Mouse (Mus musculus) thymus, postnatal 10 days (tissue): ENCODE measurements at regions not wholly inside any gene's neighbourhood (a gene's known extent, or its start where the extent isn't known, plus 50 kb on each side); places are given as distances from the start of the nearest gene placed in this dataset.
"Not testable (repeated sequence)": the region's sequence is repeated elsewhere in the genome, so short reads cannot be mapped to it uniquely, and the experiment has no call there.

ENCODE experiments used
- DNase-seq, 2 experiments: peaks; one replicate each; pipeline ENCODE4 v3.0.0; 2021; ENCODE audit warnings: low spot score in 2 of 2

DNA sequence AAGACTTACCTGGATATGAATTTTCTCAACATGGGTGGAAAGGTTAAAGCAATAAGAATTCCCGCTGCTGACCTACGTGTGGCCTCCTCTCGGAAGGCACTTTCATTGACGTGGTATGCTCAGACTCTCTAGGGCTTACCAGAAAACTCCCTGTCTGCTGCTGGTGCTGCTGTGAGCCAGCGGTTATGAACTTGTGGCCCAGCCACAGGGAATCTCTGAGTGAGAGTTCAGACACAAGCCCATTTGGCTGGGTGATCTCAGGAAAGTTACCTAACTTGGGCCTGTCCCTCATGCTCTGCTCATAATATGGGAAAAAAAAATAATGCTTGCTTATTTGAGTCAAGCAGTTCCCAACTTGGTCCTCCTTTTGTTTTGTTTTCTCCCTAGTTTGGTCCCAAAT is 459.5 kb upstream of the Adamts5 start:
- DNase-seq, result no peak

DNA sequence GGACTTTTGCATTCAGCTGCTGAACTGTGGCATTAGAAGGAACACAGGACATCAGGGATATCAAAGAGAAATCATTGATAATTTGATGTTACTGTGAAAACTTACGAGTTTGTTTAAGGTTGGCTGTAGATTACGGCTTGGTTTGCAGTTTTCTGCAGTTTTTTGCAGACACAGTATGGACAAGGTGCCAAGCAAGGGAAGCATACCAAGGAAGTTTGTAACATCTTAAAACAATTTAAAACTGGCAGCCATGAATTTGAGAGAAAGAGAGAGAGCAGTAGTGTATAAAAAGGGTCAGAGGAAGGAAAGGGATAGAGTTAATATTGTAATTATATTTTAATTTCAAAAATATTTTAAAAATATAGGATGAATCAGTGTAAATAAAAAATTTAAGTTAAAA is 453.4 kb upstream of the Adamts5 start:
- DNase-seq, result no peak

DNA sequence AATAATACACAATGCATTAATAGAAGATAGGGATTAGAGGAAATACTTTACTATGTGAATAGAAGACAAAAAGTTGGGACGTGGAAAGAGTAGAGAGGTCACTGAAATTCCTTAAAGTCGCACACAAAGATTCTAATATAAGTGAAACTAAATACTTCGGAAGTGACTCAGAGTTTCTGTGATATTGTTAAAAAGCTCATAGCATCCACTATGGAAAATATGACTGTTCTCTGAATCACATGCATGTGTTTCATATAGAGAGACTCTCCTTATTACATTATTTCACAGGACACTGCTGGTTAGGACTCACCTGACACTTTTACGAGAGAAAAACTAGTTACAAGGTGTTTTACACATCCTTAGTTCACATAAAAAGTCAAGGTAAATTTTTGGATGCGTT is 446.1 kb upstream of the Adamts5 start:
- DNase-seq, result no peak

- no peak for DNase-seq
Observed at GRCm38 (mm10) chr16:86346916-86347315, 445.3 kb upstream of the Adamts5 start.

DNA sequence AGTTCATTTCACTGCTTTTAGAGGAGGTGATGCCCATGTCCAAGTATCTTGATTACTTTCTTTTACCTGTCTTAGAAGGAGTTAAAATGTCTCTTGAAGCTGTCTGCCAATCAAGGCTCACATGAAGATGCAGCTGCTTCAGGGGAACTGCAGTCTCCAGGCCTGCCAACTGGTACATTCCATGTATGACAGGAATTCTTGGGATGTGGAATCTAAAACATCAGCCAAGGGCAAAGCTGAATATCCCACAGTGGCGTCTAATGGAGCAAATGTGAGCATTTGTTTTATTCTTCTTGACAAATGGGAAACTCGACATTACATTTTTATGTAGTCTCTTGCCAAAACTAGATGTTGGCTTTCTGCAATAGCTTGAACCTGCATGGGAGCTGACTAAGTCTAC is 438.7 kb upstream of the Adamts5 start:
- no peak for DNase-seq

- no peak for DNase-seq
Observed at GRCm38 (mm10) chr16:86325406-86325805, 423.8 kb upstream of the Adamts5 start.

DNA sequence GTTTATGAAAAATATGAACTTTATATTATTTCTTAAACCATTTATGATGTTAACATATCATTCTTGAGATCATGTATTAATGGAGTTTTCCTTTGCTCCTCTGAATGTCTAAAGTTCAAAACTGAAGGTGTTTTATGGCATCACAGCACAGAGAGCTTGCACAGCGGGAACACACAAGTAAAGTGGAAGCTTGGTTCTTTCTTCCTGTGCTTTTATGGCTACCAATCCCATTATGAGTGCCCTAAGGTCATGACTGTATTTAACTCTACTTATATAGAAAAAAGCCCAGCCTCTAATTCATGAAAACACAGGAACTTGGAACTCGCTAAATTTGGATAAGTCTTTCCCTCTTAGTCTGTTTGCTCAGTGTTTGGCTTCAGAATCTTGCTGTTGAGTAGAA is 417.3 kb upstream of the Adamts5 start:
- DNase-seq, result no peak

DNA sequence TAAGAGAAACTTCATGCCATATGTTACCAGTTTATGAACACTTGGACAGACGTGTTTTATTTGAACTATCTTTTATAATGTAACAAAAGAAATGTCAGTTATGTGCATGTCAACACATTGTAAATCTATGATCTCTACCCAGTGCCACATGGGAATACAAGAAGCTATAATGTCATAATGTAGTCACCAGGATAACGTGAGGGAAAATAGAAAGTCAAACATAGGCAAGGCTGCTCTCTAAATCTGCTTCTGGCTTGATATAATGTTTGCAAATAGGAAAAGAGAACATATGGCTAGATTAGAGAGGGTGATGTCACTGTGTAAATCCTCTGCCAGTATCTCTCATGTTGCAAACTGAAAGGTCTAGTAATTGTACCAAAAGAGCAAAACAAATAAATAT is 408.1 kb upstream of the Adamts5 start:
- no peak for DNase-seq

DNA sequence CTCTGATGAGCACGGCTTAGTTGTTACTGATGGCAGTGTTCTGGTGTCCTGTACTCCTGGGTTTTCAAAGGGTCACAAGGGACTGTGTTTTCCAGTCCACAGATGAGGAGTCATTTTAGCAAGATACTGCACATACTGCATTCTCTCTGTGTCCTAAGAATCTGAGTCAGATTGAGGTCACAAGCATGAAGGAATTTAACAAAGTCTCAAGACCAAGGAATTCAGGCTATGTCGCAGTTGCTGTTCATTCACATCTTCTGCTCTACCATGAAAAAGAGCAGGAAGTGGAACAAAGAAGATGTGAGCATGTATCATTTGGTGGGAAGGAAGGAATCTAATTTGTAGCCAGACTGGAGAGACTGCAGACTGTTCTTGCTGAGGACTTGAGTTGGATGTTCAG is 402.2 kb upstream of the Adamts5 start:
- no peak for DNase-seq

DNA sequence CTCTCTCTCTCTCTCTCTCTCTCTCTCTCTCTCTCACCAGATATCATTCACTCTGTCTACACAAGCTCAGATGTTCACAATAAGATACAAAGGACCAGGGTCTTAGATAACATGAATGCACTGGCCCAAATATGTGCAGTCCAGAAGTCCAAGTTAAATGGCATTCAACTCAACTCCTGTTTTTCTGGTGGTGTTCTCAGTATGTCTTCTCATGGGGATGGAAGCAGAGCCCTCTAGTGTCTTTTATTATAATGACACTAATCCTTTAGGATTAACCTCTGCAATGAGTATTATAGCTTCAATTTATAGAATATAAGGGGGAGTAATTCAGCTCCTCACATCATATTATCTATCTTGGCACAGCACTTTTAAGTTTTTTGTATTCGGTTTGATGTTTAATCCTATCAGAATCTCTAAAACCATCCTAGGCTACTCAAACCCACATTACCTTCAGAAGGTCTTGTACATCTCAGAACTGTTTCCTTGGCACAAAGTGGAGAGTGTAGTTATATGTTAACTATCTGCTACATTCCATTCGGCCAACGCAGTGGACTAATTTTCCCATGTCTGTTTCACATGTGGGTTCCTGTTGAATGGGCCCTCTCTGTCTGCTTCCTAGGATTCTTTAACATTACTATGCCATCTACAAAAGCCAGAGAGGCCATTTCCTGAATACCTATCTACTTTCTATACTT is 401.0 kb upstream of the Adamts5 start:
- no peak for DNase-seq

DNA sequence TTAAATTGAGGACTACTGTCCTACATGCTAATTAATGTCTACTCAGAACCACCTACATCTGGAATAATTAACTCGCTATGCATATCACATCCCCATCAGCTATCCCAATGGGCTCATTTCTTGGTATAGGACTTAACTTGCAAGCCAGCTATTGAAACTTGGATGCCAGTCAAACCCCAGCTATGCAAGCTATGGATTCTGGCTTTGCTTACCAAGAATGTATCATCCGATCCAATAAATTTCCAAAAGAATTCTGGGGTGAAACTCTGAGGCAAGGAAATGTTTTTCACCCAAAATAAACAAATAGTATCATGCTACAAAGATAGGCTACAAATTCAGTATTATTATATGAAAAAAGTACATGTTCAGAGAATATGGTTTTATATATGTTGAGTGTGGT is 392.8 kb upstream of the Adamts5 start:
- DNase-seq, result no peak

DNA sequence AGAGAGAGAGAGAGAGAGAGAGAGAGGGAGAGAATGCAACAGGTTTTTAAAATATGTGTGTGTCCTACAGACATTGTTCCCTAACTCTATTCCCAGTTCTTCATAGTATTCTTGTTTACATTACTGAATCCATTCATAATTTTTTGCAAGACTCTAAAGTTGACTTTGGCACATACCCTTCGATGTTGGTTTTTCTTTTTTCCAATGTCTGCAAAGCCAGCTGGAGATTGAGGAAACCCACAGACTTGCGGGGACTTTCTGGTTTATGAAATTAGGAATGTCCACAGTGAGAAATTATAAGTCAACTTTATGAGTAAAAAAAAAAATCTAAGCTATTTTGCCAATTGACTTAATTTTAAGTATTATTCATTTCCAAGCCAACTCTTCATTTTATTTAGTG is 379.7 kb upstream of the Adamts5 start:
- no peak for DNase-seq

GRCm38 (mm10) chr16:86277031-86277430 is 375.4 kb upstream of the Adamts5 start:
- no peak for DNase-seq

DNA sequence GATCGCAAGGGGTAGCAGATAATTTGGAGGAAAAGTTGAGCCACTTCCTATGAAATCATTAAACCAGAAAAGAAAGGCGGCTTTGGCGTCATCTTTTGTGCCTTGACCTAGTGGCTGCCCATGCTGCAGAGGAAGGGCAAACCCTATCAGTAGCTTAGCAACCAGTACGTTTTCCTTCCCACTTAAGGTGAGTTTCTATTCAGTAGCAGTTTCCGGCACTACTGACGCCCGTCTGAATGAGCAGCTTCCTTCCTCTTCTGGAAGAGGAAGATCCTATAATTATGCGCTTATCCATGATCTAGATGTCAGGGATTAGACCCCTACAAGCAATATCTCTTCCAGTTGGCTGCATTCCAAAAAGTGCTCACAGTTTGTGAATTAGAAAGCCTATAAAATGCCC is 360.0 kb upstream of the Adamts5 start:
- DNase-seq, result no peak

DNA sequence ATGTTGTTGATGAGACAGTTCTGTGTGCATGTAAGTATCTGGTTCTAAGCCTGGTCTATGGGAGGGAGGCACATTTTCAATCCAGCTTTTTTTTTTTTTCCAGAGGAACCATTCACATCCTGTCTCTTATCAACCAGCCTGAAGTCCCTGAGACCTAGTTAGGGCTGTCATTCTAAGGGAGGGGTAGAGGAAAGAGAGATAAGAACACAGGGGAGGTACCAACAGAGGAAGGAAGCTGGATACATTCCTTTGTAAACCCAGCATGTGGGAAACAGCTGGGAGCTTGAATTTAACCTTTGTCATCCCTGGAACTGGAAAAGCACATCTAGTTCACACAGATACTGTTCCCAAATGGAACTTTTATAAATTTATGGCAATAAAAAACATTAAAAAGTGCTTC is 351.0 kb upstream of the Adamts5 start:
- DNase-seq, result no peak

GRCm38 (mm10) chr16:86250021-86250420 is 348.4 kb upstream of the Adamts5 start:
- DNase-seq, result no peak

- DNase-seq, result no peak
Observed at GRCm38 (mm10) chr16:86244191-86244590, 342.6 kb upstream of the Adamts5 start.

DNA sequence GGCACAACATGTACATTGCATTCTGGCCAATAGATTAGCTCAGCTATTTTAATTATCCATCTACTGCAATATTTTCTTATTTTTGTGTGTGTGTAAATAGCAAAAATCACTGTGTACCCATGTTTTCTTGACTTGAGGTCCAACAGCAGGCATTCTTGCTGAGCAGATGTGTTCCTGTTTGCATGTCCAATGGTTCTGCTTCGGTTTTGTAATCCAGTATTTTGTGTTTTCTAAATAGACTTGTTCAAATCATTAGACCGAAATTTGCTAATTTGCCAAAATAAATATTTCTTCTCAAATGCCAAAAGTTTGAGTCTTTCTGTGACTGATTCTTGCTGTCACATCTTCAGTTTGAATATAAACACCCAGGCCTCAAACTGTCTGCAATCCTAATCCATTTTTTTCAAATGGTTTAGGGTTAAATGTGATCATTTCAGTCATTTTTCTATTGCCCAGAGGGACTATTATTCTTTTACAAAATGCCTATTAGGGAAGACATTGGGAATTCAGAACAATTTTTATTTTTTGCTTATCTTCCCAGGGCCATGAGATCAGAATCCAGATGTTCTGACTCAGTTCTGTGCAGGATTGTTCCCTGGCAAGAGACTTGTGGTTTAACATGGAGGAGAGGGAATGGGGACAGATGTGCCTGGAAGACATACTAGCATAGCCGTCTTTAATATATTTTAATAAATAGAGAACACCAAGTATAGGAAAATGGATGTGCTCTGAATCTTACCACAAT is 341.3 kb upstream of the Adamts5 start:
- DNase-seq, result no peak

DNA sequence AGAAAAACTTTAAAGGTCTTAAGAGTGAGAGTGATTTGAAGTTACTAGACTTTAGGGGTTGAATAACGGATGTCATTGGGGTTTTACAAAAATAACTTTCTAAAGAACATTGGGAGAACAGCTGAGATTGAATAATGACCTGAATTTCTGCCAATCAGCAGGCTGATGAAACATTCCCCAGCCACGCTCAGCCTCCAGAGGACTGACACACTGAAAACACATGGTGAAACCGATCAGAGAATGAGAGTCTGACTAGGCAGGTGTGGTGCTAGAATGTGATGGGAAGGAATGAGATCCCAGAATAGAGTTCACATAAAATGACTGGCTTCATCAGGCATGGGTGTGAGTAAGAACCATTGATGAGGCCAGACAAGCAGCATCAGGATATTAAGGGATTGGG is 321.4 kb upstream of the Adamts5 start:
- DNase-seq, result no peak

DNA sequence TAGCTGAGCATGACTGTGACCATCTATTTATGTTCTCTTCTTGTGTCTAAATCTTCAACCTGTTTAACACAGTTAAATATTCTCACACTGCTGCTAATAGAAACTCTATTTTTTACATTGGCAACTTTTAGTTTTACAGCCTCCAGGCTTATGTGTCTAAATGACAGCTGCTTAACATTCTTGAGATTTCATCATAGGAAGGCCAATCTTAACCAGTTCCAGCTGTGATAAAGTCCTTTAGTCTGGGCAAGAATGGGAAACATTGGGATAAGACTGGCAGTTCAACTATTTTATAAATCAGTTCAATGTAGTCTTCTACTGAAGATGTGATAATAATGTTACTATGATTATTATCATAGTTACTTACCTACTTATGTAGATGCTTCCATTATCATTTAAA is 308.9 kb upstream of the Adamts5 start:
- DNase-seq, result no peak

GRCm38 (mm10) chr16:86209319-86209718 is 307.7 kb upstream of the Adamts5 start:
- no peak for DNase-seq

GRCm38 (mm10) chr16:86189874-86190273 is 288.2 kb upstream of the Adamts5 start:
- no peak for DNase-seq

- DNase-seq, result no peak
Observed at GRCm38 (mm10) chr16:86188966-86189365, 287.3 kb upstream of the Adamts5 start.

- not testable (repeated sequence) for DNase-seq
Observed at GRCm38 (mm10) chr16:86187609-86188008, 286.0 kb upstream of the Adamts5 start.
